Mouse (Mus musculus) neural tube, embryonic 13.5 days (tissue): ENCODE measurements around the gene Nfkb1. TPM values are rescaled to one million over a fixed set of nuclear protein-coding genes. Genes with fewer than 3 reads are reported as not detected.

Source experiments
- ATAC-seq: fragments of 200-750 bp; cut with Nextera tagmentation; 2 replicates; pipeline ENCODE4 v1.8.0; 2017; ENCODE audit warnings: low read depth, mild to moderate bottlenecking, moderate TSS enrichment, moderate library complexity
- H3K27ac ChIP-seq: fragments of 300-500 bp; sonication (generic); replicated peaks from 2 replicates; pipeline ENCODE4 v1.5.1; 2015; ENCODE audit warnings: moderate library complexity, mild to moderate bottlenecking, inconsistent platforms
- H3K27me3 ChIP-seq: fragments of 300-500 bp; sonication (generic); 2 replicates; pipeline ENCODE4 v1.6.1; 2015; ENCODE audit warnings: mild to moderate bottlenecking, inconsistent platforms
- H3K36me3 ChIP-seq: fragments of 300-500 bp; sonication (generic); 2 replicates; pipeline ENCODE4 v1.6.1; 2015; ENCODE audit warnings: mild to moderate bottlenecking, inconsistent platforms
- H3K4me1 ChIP-seq: fragments of 300-500 bp; sonication (generic); replicated peaks from 2 replicates; pipeline ENCODE4 v1.6.1; 2015; ENCODE audit warnings: inconsistent platforms
- H3K4me2 ChIP-seq: fragments of 300-500 bp; sonication (generic); 2 replicates; pipeline ENCODE4 v1.6.1; 2015; ENCODE audit warnings: inconsistent platforms, mild to moderate bottlenecking, moderate library complexity
- H3K4me3 ChIP-seq: fragments of 300-500 bp; sonication (generic); 2 replicates; pipeline ENCODE4 v1.5.1; 2015; ENCODE audit warnings: mild to moderate bottlenecking, inconsistent platforms
- H3K9ac ChIP-seq: fragments of 300-500 bp; sonication (generic); 2 replicates; pipeline ENCODE4 v1.6.1; 2015; ENCODE audit warnings: moderate library complexity, mild to moderate bottlenecking, inconsistent platforms
- H3K9me3 ChIP-seq: fragments of 300-500 bp; sonication (generic); 2 replicates; pipeline ENCODE4 v1.6.1; 2016; ENCODE audit warnings: inconsistent platforms
- WGBS: fragments of 180-500 bp; shearing (Covaris S2); methylation state at CpG from one replicate; pipeline ENCODE4 v1.1.7; 2015; 5-methylcytosine and 5-hydroxymethylcytosine counted together
- polyA plus RNA-seq: library from polyadenylated mRNA; unstranded; fragments of >200 nt; fragmentation: Nextera tagmentation; extraction: Ambion mirVana; gene quantifications from 2 replicates; pipeline ENCODE4 v1.2.1, GENCODE M21; 2015

Nfkb1 gene
- polyA plus RNA-seq, 1 experiment from 2014 or later, result 7.8 TPM

DNA sequence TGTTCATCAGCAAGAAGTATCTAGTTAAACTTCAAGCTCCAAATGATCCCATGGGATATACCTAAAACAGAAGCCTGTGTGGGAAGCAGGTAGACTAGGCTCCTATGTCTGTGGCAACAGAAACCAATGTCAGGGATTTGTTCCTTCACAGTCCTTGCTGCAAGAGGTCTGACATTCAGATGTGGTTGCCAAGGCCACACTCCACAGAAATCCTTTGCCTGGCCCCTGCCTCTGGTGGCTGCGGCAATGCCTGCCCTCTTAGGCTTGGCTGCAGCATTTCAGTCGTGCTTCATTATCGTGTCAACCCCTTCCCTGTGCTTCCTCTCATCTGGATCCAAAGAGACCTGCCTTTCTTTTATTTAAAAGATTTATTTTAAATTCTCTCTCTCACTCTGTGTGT, 1.7 kb upstream of the Nfkb1 start:
- H3K27me3 ChIP-seq, result no peaks in the 10 kb centered on the region
- no peaks in the 10 kb centered on the region for H3K9me3 ChIP-seq
- H3K36me3 ChIP-seq, result no peaks in the 10 kb centered on the region
- 19% methylated on average over 3 of the region's 3 CpGs for WGBS
- H3K4me3 ChIP-seq, result no peak overlapping the region
- H3K9ac ChIP-seq, result no peak overlapping the region
- H3K4me2 ChIP-seq, result no peak overlapping the region
- H3K27ac ChIP-seq, result no peak overlapping the region
- peaks cover 39% of the 10 kb centered on the region for H3K4me1 ChIP-seq
- ATAC-seq, result no peak

DNA sequence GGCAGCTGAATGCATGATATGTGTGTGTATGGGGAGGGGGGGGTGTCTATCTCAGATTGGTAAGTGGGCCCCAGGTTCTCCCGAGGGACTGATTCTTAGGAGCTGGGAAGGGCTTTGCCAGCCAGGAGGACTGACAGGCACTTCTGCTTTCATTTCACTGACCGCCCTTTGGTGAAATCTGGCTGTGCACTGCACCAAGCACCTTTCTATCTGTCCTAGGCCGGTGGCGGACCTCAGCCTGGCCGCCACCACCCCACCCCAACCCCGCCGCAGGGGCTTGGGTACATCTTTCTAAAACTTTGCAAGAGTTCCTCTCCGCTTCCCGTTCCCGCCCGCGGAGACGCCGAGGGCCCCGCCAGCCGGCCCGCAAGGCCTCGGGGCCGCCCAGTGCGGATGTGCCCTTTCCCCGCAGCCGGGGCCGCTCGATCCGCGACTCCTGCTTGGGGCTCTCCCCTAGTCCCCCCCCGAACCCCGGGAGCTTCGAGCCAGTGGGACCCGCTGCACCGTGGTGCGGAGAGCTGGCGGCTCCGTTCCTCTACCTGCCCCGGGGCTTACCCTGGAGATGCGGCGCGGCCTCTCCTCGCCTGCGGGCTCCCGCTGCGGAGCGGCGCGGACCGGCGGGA, 668 bp downstream of the Nfkb1 start:
- Histone ChIP-seq H3K27me3 (no peaks in the 10 kb centered on the region), H3K4me1 (peaks cover 42% of the 10 kb centered on the region), H3K9ac (peak overlapping the region; percentile 96), H3K36me3 (no peaks in the 10 kb centered on the region), H3K4me2 (peak overlapping the region; percentile 67), H3K4me3 (peak overlapping the region; percentile 73), H3K27ac (peak overlapping the region; percentile 92), H3K9me3 (no peaks in the 10 kb centered on the region)
- WGBS, result under 1% methylated on average over 43 of the region's 47 CpGs
- ATAC-seq, result peak; percentile 66

DNA sequence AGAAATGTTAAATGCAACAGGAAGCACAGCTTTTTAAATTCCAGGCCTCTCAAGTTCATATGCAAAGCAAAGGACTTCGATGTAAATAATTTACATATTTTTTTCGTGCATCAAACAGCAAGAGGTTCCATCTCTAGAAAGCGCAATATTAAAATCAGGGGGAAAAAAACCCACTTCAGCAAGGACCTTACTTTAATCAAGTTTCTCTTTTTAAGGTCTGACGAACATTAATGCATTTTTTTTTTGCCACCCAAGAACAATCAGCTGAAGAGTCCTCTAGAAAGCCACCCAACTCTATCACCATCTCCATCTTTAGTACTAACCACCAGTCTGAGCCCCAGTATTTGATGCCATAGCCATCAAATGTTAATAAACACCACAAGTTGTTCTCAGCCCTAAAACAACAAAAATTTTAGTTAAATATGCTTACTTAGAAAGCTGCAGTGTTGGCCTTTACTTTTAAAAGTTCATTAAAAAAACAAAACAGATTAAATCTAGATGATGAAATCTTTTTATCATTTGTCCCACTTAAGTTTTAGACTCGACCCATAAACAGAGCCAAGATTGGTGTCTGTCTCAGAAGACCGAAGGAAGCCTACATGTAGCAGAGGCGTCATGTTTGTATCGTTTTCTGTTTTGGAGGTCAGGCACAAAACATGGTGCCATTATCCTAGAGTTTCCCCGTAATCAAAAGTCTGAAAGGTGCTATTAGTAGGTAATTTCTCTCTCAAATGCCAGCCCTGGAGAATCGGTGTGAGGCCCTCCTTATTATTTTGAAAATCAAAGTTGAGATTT, 1.4 kb downstream of the Nfkb1 start:
- peak overlapping the region; percentile 73 for H3K4me3 ChIP-seq
- H3K9me3 ChIP-seq, result no peaks in the 10 kb centered on the region
- H3K36me3 ChIP-seq, result no peaks in the 10 kb centered on the region
- no peaks in the 10 kb centered on the region for H3K27me3 ChIP-seq
- peaks cover 42% of the 10 kb centered on the region for H3K4me1 ChIP-seq
- no peak for ATAC-seq
- peak overlapping the region; percentile 96 for H3K9ac ChIP-seq
- peak overlapping the region; percentile 92 for H3K27ac ChIP-seq
- 49% methylated on average over 10 of the region's 10 CpGs for WGBS
- peak overlapping the region; percentile 67 for H3K4me2 ChIP-seq

DNA sequence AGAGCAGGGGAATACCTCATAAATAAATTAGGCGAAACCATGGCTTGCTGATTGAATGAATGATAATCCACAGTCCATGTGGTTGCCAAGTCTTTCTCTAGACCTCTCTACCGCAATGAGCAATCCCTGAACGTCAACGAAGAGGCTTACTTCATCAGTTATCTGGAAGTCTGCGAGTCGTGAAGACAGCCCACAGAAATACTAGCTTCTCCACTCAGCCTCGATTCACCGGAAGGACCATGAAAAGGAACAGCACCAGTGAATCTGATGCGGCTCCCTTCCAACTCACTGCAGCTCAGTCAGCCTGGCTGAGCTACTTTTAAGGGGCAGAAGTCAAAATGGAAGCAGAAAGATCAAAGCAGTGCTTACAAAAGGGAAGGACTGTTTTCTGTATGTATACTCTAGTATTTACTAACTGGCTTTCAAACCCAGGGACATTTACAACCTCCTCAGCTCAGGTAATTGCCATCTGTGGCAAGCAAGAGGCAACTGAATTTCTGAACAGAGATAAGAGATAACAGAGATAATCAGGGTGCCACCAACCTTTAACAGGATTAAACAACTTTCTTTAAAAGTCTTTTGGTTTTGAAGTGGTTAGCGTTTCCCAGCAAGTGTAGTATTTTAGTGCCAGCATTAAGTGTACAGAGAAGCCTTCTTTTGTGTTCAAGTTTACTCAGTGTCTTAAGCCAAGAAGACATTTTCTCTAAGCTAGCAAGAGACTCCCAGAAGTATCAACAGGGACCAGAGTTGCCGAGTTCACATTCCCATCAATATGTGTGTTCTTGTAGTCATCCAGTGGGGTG, 2.2 kb downstream of the Nfkb1 start:
- Histone ChIP-seq H3K4me3 (peak overlapping the region; percentile 0; the same call in 1 of the 2 replicates), H3K36me3 (no peaks in the 10 kb centered on the region), H3K4me1 (peaks cover 42% of the 10 kb centered on the region), H3K9ac (peak overlapping the region; percentile 22; the same call in 1 of the 2 replicates), H3K27ac (no peak overlapping the region), H3K9me3 (no peaks in the 10 kb centered on the region), H3K4me2 (peak overlapping the region; percentile 67), H3K27me3 (no peaks in the 10 kb centered on the region)
- no peak for ATAC-seq
- WGBS, result 46% methylated on average over 11 of the region's 11 CpGs

DNA sequence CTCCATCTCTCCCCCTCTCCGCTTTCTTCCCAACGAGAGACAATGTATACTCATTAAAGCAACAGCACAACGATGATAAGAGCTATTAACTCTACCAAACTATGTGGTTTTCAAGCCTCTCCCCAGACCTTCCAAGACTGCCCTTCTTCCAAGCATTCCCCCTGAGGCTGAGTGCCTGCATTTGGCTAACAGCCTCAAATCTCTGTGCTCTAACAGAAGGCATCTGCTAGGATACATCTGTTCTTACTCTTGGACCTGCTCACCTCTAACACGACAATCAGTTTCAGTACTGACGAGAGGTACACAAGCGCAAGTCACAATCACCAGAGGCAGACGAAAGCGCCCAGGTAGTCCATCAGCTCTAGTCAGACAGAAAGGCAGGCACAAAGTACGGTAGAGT, 3.4 kb downstream of the Nfkb1 start:
- Histone ChIP-seq H3K9me3 (no peaks in the 10 kb centered on the region), H3K4me2 (no peak overlapping the region), H3K9ac (no peak overlapping the region), H3K36me3 (no peaks in the 10 kb centered on the region), H3K27ac (no peak overlapping the region), H3K4me3 (no peak overlapping the region), H3K4me1 (peaks cover 41% of the 10 kb centered on the region), H3K27me3 (no peaks in the 10 kb centered on the region)
- ATAC-seq, result no peak
- 77% methylated on average over 9 of the region's 9 CpGs for WGBS

DNA sequence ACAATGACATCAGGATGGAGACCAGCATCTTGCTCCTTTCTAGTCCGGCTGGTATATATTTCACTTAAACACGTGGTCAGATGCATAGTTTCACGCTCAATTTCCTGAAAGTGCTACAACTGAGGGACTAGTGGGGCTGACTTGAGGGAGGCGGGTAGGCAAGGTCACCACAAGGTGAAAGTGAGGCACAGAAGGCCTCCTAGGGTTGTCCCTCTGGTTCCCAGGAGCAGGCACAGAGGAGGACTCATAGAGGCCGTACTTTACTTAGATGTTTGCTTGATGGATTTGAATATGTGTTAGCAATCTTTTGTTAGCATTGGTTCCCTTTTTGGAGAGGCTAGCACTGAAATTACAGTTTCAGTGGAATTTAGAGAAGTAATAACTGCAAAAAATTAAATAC, 4.9 kb downstream of the Nfkb1 start:
- Histone ChIP-seq H3K9me3 (no peaks in the 10 kb centered on the region), H3K4me2 (no peak overlapping the region), H3K36me3 (no peaks in the 10 kb centered on the region), H3K27me3 (no peaks in the 10 kb centered on the region), H3K4me1 (peaks cover 34% of the 10 kb centered on the region), H3K4me3 (no peak overlapping the region), H3K9ac (no peak overlapping the region), H3K27ac (no peak overlapping the region)
- WGBS, result 46% methylated on average over 5 of the region's 5 CpGs
- no peak for ATAC-seq

DNA sequence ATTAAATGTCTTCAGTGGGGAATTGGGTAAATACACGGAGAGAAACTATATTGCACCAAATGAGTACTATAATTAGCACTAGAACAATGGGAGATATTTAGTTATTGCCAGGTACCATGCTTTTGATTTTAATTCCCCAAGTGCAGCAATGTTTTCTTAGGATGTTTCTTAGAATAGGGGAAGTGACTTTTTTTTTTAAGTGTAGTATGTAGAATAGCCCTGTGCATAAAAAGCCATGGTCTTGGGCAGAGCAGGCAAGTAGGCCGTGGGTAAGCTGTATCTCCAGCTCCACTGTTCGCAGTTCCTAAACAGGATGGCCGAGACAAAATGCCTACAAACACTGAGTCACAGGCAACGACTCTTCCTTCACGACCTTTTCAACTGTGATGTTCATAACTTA, 8.1 kb downstream of the Nfkb1 start:
- 71% methylated on average over 6 of the region's 6 CpGs for WGBS
- H3K9ac ChIP-seq, result no peak overlapping the region
- H3K27me3 ChIP-seq, result no peaks in the 10 kb centered on the region
- peaks cover 12% of the 10 kb centered on the region for H3K4me1 ChIP-seq
- H3K36me3 ChIP-seq, result no peaks in the 10 kb centered on the region
- H3K27ac ChIP-seq, result no peak overlapping the region
- H3K4me2 ChIP-seq, result no peak overlapping the region
- no peaks in the 10 kb centered on the region for H3K9me3 ChIP-seq
- H3K4me3 ChIP-seq, result no peak overlapping the region
- ATAC-seq, result no peak

DNA sequence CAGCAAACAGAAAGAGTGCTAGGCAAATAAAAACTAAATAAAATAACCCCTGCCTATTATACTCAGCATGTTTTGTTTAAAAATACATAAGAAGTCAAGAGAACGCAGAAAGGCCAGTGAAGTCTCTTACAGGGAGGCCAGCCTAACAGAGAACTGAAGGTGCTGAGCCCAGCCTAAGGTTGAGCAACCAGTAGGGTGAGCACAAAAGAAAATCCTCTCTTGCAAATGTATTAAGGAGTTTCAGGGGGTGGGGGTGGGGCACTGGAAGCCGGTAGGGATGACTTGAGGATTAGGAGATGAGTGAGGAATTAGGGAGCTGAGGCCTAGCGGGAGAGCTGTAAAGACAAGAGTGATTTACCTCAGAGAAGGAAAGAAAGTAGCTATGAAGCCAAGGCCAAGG, 9.1 kb downstream of the Nfkb1 start:
- H3K4me1 ChIP-seq, result peaks cover 9% of the 10 kb centered on the region
- no peaks in the 10 kb centered on the region for H3K27me3 ChIP-seq
- no peaks in the 10 kb centered on the region for H3K9me3 ChIP-seq
- no peak overlapping the region for H3K9ac ChIP-seq
- no peak overlapping the region for H3K27ac ChIP-seq
- H3K4me3 ChIP-seq, result no peak overlapping the region
- 31% methylated on average over 3 of the region's 3 CpGs for WGBS
- H3K4me2 ChIP-seq, result no peak overlapping the region
- H3K36me3 ChIP-seq, result no peaks in the 10 kb centered on the region
- ATAC-seq, result no peak

DNA sequence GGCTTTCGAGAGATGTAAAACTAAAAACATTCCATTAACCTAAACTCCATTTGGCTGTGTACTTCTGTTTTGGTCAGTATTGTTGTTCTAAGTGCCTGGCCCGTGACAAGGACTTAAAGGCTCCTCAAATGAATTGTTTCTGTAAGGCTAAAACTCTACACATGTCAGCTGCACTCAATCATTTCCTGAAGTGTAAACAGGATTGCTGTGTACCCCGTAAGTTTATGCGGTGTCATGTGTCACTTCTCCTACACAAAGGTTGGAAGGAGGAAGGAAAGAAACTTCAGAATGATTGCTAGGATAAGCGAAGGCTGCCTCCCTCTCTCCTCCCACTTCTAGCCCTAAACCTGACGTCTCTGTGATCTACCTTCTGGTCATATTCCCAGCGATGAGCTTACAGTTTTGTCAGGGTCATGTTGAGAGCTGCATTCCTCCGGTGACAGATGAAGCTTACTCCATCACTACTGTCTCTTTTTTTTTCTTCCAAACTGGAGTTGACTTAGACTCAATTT, 10.0 kb downstream of the Nfkb1 start:
- no peaks in the 10 kb centered on the region for H3K9me3 ChIP-seq
- no peak overlapping the region for H3K4me3 ChIP-seq
- H3K36me3 ChIP-seq, result no peaks in the 10 kb centered on the region
- no peak overlapping the region for H3K4me2 ChIP-seq
- peaks cover 7% of the 10 kb centered on the region for H3K4me1 ChIP-seq
- no peaks in the 10 kb centered on the region for H3K27me3 ChIP-seq
- WGBS, result 74% methylated on average over 8 of the region's 8 CpGs
- H3K27ac ChIP-seq, result no peak overlapping the region
- no peak overlapping the region for H3K9ac ChIP-seq
- ATAC-seq, result no peak

GRCm38 (mm10) chr3:135680213-135680843, 11.0 kb downstream of the Nfkb1 start:
- ATAC-seq, result no peak
- no peak overlapping the region for H3K4me2 ChIP-seq

GRCm38 (mm10) chr3:135677064-135677463, 14.3 kb downstream of the Nfkb1 start:
- Histone ChIP-seq H3K9me3 (no peaks in the 10 kb centered on the region), H3K36me3 (no peaks in the 10 kb centered on the region), H3K9ac (no peak overlapping the region), H3K4me1 (peaks cover 35% of the 10 kb centered on the region), H3K4me2 (no peak overlapping the region), H3K4me3 (no peak overlapping the region), H3K27me3 (no peaks in the 10 kb centered on the region), H3K27ac (no peak overlapping the region)
- no peak for ATAC-seq
- WGBS, result 86% methylated on average over 5 of the region's 5 CpGs

More at GRCm38 (mm10) chr3:135680213-135680843, 11.0 kb downstream of the Nfkb1 start:
- H3K9ac ChIP-seq, result no peak overlapping the region
- H3K27me3 ChIP-seq, result no peaks in the 10 kb centered on the region
- H3K9me3 ChIP-seq, result no peaks in the 10 kb centered on the region
- H3K4me1 ChIP-seq, result peaks cover 9% of the 10 kb centered on the region
- H3K27ac ChIP-seq, result no peak overlapping the region
- H3K4me3 ChIP-seq, result no peak overlapping the region
- H3K36me3 ChIP-seq, result no peaks in the 10 kb centered on the region
- 82% methylated on average over 6 of the region's 6 CpGs for WGBS
